Mouse (Mus musculus): ENCODE data around the gene Olfr1390.

DNA sequence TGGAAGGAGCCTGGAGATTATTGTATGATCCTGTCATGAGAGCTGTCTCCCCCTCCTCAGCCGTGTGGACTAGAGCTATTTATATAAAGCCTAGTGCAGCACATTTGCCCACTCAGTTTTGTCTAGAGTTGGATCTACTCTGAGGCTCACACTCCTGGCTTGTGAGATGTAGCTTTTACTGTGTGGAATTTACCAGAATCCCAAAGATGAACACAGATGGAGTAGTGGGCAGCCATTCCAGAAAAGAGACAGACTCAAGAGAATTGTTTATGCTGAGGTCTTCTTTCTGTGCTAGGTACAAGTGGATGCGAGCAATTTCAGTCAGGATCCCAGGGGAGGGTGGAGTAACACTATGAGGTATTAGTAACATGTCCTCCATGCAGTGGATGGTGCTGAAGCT, 47.7 kb upstream of the Olfr1390 start:
- no peak for TF ChIP-seq EP300 (IDR thresholded peaks at IDR 0.05; ENCODE audit: low read depth)
- no peak for TF ChIP-seq CTCF (IDR thresholded peaks at IDR 0.05; ENCODE audit: low read depth)

All from heart, postnatal 0 days (tissue).